16 mouse cellular contexts compared by ENCODE assay signal in genomic region chr13:116474611-116475010, GRCm38 (mm10).
DNase-seq lines count a peak whose midpoint lies in the region.
"Had no signal": no experiment of that assay in that cellular context is flagged by ENCODE, and none has a peak within 500 bp of the region (broad histone marks: within the 10 kb centered on the region; RNA-seq: fewer than 3 reads in every experiment).

No protein-coding gene starts in this region.

- peak; percentile 7 for DNase-seq in embryo, embryonic 10 days (ENCODE audit: low spot score)
- DNase-seq in embryo, embryonic 11 days, result no peak
- DNase-seq in heart, adult 11 months, result peak; percentile 77
- DNase-seq in heart, postnatal 36 days, result no peak
- DNase-seq in R1 (ENCODE audit: low read depth, low spot score) (peak; percentile 2), MN1 (ENCODE audit: low spot score) (no peak)
- DNase-seq: adrenal gland, adult 8-10 months; adrenal gland, postnatal 14 days; adrenal gland, postnatal 36 days; B cell, adult 2 months; cerebellum, adult 11-12 months; cerebellum, adult 2 months; cerebellum, adult 9-10 months; cerebellum, postnatal 10 days; cerebellum, postnatal 25 days; forebrain, postnatal 0 days had no signal

- intact Hi-C loops in heart, postnatal 36 days (cut with DNase I), result no loop called here

Comparison
In these comparisons a context has a peak if more than half of its experiments do, and no peak if none do; other contexts are left out.
1. DNase-seq: peak in embryo, embryonic 10 days (single experiment), heart, adult 11 months (single experiment) and R1 (single experiment); none in embryo, embryonic 11 days (single experiment), heart, postnatal 36 days (0 of 2) and MN1 (single experiment).